Mouse (Mus musculus): ENCODE data around the gene Rars.
"Not testable (repeated sequence)": the region's sequence is repeated elsewhere in the genome, so short reads cannot be mapped to it uniquely, and the experiment has no call there.

The Rars gene

GRCm38 (mm10) chr11:35838345-35839338, 4.3 kb upstream of the Rars start:
- DNase-seq (ENCODE audit: low read depth, low spot score) = peak; percentile 88

- no peak for DNase-seq (ENCODE audit: low read depth, low spot score)
These were observed 3.1 kb upstream of the Rars start for GRCm38 (mm10) chr11:35837156-35838126.

- DNase-seq (ENCODE audit: low read depth, low spot score) = no peak
These were observed 1.0 kb downstream of the Rars start for GRCm38 (mm10) chr11:35833270-35833669.

GRCm38 (mm10) chr11:35832139-35832538, 2.2 kb downstream of the Rars start:
- DNase-seq (ENCODE audit: low read depth, low spot score) = no peak

- DNase-seq (ENCODE audit: low read depth, low spot score) = no peak
These were observed 6.6 kb downstream of the Rars start for GRCm38 (mm10) chr11:35827714-35828113.

DNA sequence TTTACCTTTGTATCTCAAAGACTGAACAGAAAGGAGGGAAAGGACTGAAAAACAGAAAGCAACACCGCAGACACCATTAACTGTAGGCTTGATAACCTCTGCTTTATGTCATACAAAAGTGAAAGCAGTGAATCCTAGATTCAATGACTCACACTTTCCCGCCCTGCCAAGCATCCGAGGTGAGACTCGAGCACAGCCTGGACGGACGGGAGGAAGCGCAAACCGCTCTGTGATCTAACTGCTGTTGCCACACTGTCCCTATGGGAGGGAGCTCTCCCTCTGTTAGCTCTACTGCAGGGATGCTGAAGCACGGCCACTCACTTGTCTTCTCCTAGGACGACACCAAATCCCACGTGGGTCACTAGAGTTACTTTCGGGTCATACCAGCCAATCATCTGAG, 18.0 kb downstream of the Rars start:
- no peak for DNase-seq (ENCODE audit: low read depth, low spot score)

- DNase-seq (ENCODE audit: low read depth, low spot score) = peak; percentile 75
These were observed 22.8 kb downstream of the Rars start for GRCm38 (mm10) chr11:35811458-35811857.

GRCm38 (mm10) chr11:35801332-35801731, 33.0 kb downstream of the Rars start:
- DNase-seq (ENCODE audit: low read depth, low spot score) = peak; percentile 71

- DNase-seq (ENCODE audit: low read depth, low spot score) = peak; percentile 77
These were observed 35.4 kb downstream of the Rars start, which contains the start of gene Fbll1 for GRCm38 (mm10) chr11:35798874-35799273. Gene Fbll1, minus strand, starts transcription at chr11:35798884.

DNA sequence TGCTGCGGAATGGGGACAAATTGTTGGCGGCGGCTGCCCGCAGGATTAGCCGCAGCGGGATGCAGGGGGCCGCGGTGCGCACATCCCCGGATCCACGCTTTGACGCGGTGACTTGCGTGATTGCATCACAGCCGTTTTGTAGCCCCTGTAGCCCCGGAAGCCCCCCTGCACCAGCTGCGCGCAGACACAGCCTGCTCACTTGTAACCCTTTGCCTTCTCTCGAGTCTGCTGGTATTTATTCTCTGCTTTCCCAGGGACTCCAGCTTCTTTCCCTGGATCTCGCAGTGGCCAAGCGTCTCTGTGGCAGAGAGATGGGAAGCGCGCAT, 35.8 kb downstream of the Rars start:
- DNase-seq (ENCODE audit: low read depth, low spot score) = peak; percentile 24

DNA sequence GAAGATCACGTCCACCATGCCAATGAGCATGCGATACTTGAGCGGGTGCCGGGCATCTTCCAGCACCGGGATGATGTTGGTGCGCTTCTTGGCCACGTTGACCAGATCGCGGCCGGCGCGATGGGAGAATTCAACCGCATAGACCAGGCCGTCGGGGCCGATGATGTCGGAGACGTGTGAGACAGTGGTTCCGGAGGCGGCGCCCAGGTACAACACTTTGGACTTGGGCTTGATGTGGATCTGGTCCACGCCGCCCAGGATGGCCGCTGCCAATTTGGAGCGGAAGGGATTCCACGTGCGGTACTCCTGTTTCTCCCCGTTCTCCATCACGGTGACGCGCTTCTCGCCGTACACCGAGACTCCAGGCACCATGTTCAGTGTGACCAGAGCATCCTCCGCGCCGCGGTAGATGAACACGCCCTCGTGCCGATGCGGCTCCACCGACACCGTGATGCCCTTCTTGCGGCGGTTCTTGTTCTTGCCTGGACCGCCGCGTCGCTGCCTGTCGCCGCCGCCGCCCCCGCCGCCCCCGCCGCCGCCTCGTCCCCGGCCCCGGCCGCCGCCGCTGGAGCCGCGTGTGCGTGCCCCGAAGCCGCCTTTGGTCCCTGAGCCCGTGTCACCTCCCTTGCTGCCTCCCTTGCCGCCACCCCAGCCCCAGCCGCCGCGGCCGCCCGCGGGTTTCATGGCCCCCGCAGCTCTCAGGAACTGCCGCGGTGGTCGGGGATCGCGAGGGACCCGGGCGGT, 36.4 kb downstream of the Rars start:
- peak; percentile 19 for DNase-seq (ENCODE audit: low read depth, low spot score)

DNA sequence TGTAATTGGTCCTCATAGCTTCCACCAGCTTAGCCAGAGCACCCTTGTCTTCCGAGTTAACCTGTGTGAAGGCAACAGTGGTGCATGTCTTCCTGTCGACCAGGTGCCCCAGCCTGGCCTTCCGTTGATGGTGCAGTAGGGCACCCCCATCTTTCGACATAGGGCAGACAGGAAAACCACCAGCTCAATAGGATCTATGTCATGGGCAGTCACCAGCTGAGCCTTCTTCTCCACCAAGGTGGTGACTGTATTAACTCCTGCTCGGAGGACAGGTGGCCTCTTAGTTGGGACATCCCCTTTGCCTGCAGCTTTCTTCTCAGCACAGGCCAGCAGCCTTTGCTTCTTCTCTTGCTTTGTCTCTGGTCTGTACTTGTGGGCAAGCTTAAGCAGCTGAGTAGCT, 41.5 kb downstream of the Rars start:
- DNase-seq (ENCODE audit: low read depth, low spot score) = not testable (repeated sequence)

- peak; percentile 63 for DNase-seq (ENCODE audit: low read depth, low spot score)
These were observed 45.9 kb downstream of the Rars start for GRCm38 (mm10) chr11:35788443-35788842.

DNA sequence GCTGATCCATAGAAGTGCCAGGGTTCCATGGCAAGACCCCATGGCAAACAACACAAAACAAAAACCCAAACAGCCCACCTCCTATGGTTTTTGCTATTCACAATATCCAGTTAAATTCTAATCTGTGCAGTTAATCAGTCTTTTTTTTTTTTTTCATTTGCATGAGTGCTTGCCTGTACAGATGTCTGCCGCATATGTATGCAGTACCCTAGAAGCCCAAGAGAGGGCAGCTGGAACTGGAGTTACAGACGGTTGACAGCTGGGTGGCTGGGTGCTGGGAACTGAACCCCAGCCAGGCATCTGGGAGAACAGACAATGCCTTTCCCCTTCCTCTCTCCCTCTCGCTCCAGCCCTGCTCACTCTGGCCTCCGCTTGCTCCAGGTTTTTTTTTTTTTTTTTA, 49.8 kb downstream of the Rars start:
- DNase-seq (ENCODE audit: low read depth, low spot score) = peak; percentile 66

- DNase-seq (ENCODE audit: low read depth, low spot score) = no peak
These were observed 50.3 kb downstream of the Rars start for GRCm38 (mm10) chr11:35784002-35784401.

DNA sequence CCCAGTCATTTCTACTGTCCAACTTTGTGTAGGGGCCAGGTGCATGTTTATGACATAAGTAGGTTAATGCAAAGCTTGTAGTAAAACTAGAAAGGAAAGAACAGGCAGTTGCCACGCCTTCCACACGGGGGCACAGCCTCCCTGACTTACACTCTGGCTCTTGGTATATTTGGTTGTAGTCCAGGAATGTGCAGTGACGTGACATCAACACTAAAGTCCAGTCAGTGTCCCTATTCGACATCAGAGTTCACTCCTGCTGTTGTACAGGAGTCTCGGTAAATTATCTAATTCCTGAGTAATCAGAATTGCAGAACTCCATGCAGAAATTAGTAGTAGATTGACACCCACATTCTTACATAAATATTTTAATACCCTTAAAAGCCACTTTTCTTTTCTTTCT, 51.3 kb downstream of the Rars start:
- peak; percentile 30 for DNase-seq (ENCODE audit: low read depth, low spot score)

DNA sequence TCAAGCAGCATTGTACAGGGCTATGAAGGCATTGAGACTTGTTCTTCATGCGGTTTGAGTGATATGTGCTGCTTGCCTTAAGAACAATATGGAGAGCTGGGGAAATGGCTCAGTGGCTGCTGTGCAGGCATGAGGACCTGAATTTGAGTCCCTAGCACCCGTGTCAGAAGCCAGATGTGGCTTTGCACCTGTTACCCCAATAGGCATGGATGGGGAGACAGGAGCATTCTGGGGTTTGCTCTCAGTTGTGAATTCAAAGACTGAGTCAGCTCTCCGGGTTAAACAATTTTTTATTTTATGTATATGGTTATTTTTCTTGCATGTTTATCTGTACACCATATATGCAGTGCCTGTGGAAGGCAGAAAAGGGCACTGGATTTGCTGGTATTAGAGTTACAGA, 51.9 kb downstream of the Rars start:
- DNase-seq (ENCODE audit: low read depth, low spot score) = no peak

DNA sequence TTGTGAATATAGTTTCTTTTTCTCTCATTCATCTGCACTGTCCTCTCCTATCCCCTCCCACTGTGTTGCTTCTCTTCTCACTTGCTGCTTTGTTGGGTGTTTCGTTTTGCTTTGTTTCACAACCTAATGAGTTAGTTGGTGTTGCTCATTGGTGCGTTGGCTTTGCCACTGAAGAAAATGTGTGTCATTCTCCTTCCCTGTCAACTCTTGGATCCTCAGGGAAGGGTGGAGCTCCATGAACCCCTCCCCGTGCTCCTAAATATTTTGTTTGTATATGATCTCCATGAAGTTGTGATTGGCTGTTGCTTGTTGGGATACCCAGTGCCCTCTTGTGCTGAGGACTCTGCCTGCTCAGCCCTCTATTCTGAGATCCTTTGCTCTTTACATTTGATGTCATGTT, 54.0 kb downstream of the Rars start:
- no peak for DNase-seq (ENCODE audit: low read depth, low spot score)

- no peak for DNase-seq (ENCODE audit: low read depth, low spot score)
These were observed 57.9 kb downstream of the Rars start for GRCm38 (mm10) chr11:35776452-35776851.

DNA sequence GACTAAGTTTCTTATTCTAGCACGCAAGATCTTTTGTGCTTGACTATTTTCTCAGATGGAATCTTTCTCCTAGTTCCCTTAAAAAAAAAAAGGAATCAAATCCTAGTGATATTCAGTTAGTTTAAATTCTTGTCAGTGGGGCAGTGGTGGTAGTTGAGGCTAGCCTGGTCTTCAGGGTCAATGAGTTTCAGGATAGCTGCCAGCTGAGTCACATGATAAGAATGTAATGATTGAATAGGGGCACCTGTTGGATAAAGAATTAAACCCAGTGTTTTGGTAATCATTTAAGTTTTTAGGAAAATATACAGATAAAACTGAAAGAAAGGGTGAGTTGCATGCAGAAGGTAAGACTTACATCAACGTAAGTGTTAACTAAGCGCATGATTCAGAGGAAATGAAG, 58.7 kb downstream of the Rars start:
- no peak for DNase-seq (ENCODE audit: low read depth, low spot score)

DNA sequence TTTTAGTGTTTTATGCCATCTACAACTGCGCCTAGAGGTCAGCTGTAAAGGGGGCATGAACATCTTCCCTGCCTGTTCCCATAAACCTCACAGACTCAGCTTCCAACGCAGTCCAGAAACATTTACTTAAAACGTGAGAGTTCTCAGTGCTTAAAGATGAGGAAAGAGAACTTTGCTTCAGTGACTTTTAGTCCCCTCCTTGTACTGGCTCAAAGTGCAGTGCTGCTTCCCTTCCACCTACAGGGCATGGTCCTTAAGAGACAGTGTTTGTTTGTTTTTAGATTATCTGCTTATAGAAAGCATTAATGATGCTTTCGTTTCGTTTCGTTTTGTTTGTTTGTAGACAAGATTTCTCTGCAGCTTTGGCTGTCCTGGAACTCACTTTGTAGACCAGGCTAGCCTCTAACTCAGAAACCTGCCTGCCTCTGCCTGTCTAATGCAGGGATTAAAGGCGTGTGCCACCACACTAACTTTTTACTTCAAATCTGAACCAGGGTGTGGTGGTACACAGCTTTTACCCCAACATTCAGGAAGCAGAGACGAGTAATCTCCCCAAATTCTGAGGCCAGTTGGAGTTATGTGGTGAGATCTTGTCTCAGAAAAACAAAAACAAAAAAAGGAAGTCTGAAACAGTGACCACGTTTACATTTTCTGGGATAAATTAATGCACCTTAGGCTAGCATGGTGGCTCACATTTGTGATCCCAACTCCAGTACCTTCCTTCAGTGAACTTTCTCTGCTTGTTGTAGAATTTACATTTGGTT, 63.4 kb downstream of the Rars start:
- DNase-seq (ENCODE audit: low read depth, low spot score) = no peak
